Mouse (Mus musculus) liver, postnatal 0 days (tissue): ENCODE data around the gene P4ha1.

Experiments
- CTCF ChIP-seq: sonication (generic); IDR thresholded peaks from 2 replicates; pipeline ENCODE4 v1.5.1; 2016; ENCODE audit warnings: antibody characterized with exemption, low read depth
- EP300 ChIP-seq: IDR thresholded peaks from 2 replicates; pipeline ENCODE4 v1.6.1; 2016; ENCODE audit warnings: antibody characterized with exemption, low read depth, mild to moderate bottlenecking

DNA sequence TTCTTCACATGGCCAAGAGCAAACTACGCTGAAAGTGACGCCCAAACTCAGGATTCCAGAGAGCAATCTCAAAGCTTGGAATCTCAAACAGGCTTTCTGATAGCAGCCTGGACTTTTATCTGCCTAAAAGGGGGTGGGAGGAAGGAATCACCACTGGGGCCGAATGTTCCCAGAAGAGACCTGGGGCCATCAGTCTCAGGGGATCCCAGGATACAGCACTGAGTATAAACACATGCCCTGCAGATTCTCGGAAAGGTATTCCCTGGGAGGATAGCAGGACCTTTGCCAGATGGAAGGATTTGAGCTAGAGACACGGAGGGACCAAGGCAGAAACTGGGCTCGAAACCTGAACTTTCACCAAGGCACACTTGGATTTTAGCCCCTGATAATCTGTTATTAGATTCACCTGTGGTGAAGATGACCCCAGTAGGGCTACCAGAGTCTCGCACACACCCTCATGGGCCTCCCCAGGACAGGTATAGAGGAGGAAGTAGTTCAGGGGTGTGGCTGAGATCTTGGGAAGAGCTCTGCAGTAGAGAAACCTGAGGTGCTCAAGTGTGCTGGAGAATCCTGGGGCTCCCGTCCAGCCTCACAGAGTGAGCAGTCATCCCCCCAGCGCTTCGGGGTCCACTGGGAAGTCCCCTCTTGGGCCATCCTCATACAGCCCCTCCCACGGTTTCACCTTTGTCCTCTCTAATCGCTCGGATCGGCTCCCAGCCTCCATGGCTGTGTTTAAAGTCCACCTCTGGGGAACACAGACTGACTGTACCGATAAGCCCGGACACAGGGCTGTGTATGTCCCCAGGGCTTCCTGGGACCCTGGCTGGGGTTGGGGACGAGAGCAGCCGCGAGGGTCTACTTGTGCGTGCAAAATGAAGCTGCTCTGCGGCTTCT lies 80.0 kb downstream of the P4ha1 start, which contains the start of gene Pla2g12b:
- TF ChIP-seq EP300: no peak
- TF ChIP-seq CTCF: no peak
